Mouse (Mus musculus): ENCODE results near the gene Tmem63c. TPM values are rescaled to one million over a fixed set of nuclear protein-coding genes. Genes with fewer than 3 reads are reported as not detected.

The Tmem63c gene
- polyA plus RNA-seq, 1 experiment from 2014 or later = 0.12 TPM

DNA sequence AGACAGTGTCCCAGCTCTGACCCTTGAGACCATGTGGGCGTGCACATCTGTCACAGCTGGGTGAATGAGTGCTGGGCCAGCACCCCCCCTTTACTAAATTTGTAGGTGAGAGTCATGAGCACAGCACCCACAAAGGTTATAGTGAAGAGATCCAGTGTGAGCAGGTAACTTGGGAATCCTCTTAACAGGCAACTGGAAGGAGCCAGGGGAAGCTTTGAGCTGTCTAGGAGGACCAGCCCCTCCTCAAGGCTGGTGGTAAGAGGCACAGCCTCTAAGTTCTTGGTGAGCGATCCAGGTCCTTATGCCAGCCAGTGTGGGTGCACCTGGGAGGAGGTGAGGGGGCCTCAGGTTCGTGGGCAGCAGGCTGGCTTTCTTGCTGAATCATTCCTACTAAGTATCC, 17.5 kb upstream of the Tmem63c start:
- WGBS = 28% methylated on average over 3 of the region's 3 CpGs
- Histone ChIP-seq H3K36me3 (ENCODE audit: insufficient read depth, low read length) (no peaks in the 10 kb centered on the region), H3K4me1 (ENCODE audit: insufficient read depth, low read depth, low read length) (no peaks in the 10 kb centered on the region), H3K9me3 (ENCODE audit: low read length) (no peaks in the 10 kb centered on the region), H3K9ac (replicated peaks; ENCODE audit: low read depth) (no peak overlapping the region), H3K4me2 (replicated peaks; ENCODE audit: low read depth, low read length) (no peak overlapping the region), H3K27me3 (replicated peaks; ENCODE audit: insufficient read depth, low read length) (no peaks in the 10 kb centered on the region), H3K27ac (ENCODE audit: low read length) (no peak overlapping the region), H3K4me3 (ENCODE audit: low read depth, low read length) (no peak overlapping the region)
- TF ChIP-seq CTCF (IDR thresholded peaks at IDR 0.05) (no peak), EP300 (IDR thresholded peaks at IDR 0.05) (no peak)
- DNase-seq (ENCODE audit: low spot score) (no peak), ATAC-seq (no peak)

DNA sequence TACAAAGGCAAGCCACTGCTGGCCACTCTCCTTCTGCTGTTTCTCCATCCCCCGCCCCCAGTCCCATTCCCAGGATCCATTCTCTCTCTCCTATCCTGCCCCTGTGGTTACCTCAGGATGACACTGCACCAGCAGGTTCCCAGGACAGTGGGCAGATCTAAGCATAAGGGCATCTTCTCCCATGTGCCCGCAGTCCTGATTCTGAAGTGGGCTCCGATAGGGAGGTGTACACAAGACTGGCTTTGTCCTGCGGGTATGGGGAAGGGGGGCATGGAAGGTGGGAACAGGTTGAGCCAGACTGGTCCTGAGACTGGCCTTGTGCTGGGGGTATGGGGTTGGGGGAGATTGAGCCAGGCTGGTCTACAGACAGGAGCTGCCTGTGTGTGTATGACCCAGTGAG, 16.5 kb upstream of the Tmem63c start:
- TF ChIP-seq EP300 (IDR thresholded peaks at IDR 0.05) (no peak), CTCF (IDR thresholded peaks at IDR 0.05) (no peak)
- 64% methylated on average over 4 of the region's 4 CpGs for WGBS
- no peaks in the 10 kb centered on the region for H3K36me3 ChIP-seq (ENCODE audit: insufficient read depth, low read length)
- H3K4me1 ChIP-seq (ENCODE audit: insufficient read depth, low read depth, low read length) = no peaks in the 10 kb centered on the region
- ATAC-seq (no peak), DNase-seq (ENCODE audit: low spot score) (no peak)
- no peaks in the 10 kb centered on the region for H3K9me3 ChIP-seq (ENCODE audit: low read length)
- H3K9ac ChIP-seq (replicated peaks; ENCODE audit: low read depth) = no peak overlapping the region
- H3K4me2 ChIP-seq (replicated peaks; ENCODE audit: low read depth, low read length) = no peak overlapping the region
- H3K27me3 ChIP-seq (replicated peaks; ENCODE audit: insufficient read depth, low read length) = no peaks in the 10 kb centered on the region
- no peak overlapping the region for H3K27ac ChIP-seq (ENCODE audit: low read length)
- H3K4me3 ChIP-seq (ENCODE audit: low read depth, low read length) = no peak overlapping the region

DNA sequence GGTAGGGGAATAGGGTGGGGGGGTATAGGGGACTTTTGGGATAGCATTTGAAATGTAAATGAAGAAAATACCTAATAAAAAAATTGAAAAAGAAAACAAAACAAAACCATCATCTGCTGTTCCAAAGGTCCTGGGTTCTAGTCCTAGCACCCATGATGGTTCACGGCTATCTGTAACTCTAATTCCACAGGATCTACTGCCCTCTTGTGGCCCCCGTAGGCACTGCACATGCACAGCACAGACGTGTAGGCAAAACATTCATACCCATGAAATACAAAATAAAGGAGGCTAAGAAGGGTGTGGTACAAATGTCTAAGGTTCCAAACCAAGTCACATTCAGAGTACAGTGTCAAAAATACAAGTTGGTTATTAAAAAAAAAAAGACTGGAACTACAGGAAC, 4.1 kb upstream of the Tmem63c start:
- Histone ChIP-seq H3K27me3 (replicated peaks; ENCODE audit: insufficient read depth, low read length) (no peaks in the 10 kb centered on the region), H3K9me3 (ENCODE audit: low read length) (no peaks in the 10 kb centered on the region), H3K9ac (replicated peaks; ENCODE audit: low read depth) (no peak overlapping the region), H3K4me1 (ENCODE audit: insufficient read depth, low read depth, low read length) (no peaks in the 10 kb centered on the region), H3K27ac (ENCODE audit: low read length) (no peak overlapping the region), H3K4me3 (ENCODE audit: low read depth, low read length) (no peak overlapping the region), H3K36me3 (ENCODE audit: insufficient read depth, low read length) (no peaks in the 10 kb centered on the region), H3K4me2 (replicated peaks; ENCODE audit: low read depth, low read length) (no peak overlapping the region)
- DNase-seq (ENCODE audit: low spot score) (no peak), ATAC-seq (no peak)
- TF ChIP-seq EP300 (IDR thresholded peaks at IDR 0.05) = no peak
- peak; percentile 53 for TF ChIP-seq CTCF (IDR thresholded peaks at IDR 0.05)
- WGBS = 46% methylated on average over 3 of the region's 3 CpGs

GRCm38 (mm10) chr12:87018756-87019155, 2.4 kb upstream of the Tmem63c start:
- Histone ChIP-seq H3K27ac (ENCODE audit: low read length) (no peak overlapping the region), H3K4me2 (replicated peaks; ENCODE audit: low read depth, low read length) (no peak overlapping the region), H3K9ac (replicated peaks; ENCODE audit: low read depth) (no peak overlapping the region), H3K27me3 (replicated peaks; ENCODE audit: insufficient read depth, low read length) (no peaks in the 10 kb centered on the region), H3K36me3 (ENCODE audit: insufficient read depth, low read length) (no peaks in the 10 kb centered on the region), H3K9me3 (ENCODE audit: low read length) (no peaks in the 10 kb centered on the region), H3K4me1 (ENCODE audit: insufficient read depth, low read depth, low read length) (no peaks in the 10 kb centered on the region), H3K4me3 (ENCODE audit: low read depth, low read length) (no peak overlapping the region)
- ATAC-seq (no peak), DNase-seq (ENCODE audit: low spot score) (no peak)
- TF ChIP-seq CTCF (IDR thresholded peaks at IDR 0.05) = no peak
- TF ChIP-seq EP300 (IDR thresholded peaks at IDR 0.05) = no peak
- WGBS = 78% methylated on average over 2 of the region's 2 CpGs

DNA sequence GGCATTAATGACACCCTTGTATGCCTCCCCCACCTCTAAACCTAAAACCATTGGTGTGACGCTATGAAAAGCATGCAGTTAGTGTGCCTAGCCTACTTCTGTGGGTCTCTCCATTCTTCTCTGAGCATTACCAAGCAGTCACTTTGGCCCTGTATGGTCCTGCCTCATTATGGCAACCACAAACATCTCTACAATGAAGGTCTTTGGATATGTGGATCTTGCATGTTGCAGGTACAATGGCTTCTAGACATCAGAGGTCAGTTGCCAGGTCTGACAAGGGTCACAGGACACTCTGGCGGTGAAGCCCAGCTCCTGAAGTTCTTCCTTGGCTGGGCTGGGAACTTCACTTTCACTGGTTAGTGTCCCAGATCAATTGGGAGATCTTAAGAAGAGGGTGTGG, 866 bp downstream of the Tmem63c start:
- no peak overlapping the region for H3K27ac ChIP-seq (ENCODE audit: low read length)
- no peak for TF ChIP-seq EP300 (IDR thresholded peaks at IDR 0.05)
- TF ChIP-seq CTCF (IDR thresholded peaks at IDR 0.05) = no peak
- H3K9me3 ChIP-seq (ENCODE audit: low read length) = no peaks in the 10 kb centered on the region
- no peaks in the 10 kb centered on the region for H3K36me3 ChIP-seq (ENCODE audit: insufficient read depth, low read length)
- peaks cover 3% of the 10 kb centered on the region; the same call in 1 of the 2 replicates for H3K27me3 ChIP-seq (replicated peaks; ENCODE audit: insufficient read depth, low read length)
- 80% methylated on average over 2 of the region's 2 CpGs for WGBS
- no peak for ATAC-seq
- H3K9ac ChIP-seq (replicated peaks; ENCODE audit: low read depth) = no peak overlapping the region
- no peak for DNase-seq (ENCODE audit: low spot score)
- no peak overlapping the region for H3K4me2 ChIP-seq (replicated peaks; ENCODE audit: low read depth, low read length)
- H3K4me1 ChIP-seq (ENCODE audit: insufficient read depth, low read depth, low read length) = no peaks in the 10 kb centered on the region
- no peak overlapping the region for H3K4me3 ChIP-seq (ENCODE audit: low read depth, low read length)

DNA sequence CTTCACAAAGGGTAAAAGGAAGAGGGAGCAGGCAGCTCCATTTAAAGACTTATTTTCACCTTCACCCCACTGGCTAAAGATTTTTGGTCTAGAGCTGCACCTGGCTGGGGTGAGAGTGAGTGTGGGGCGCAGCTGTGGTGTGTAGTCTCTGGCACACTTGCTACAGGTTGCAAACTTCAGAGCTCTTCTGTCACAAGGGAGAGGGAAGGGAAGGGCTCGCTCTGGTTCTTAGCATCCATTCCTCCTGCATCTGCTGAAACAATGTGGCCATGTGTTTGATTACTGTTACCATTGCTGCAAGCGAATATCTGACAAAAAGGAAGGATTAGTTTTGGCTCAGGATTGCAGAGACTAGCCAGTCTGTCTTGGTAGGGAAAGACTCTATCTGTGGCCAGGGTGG, 2.3 kb downstream of the Tmem63c start:
- Histone ChIP-seq H3K9me3 (ENCODE audit: low read length) (no peaks in the 10 kb centered on the region), H3K4me2 (replicated peaks; ENCODE audit: low read depth, low read length) (no peak overlapping the region), H3K36me3 (ENCODE audit: insufficient read depth, low read length) (no peaks in the 10 kb centered on the region), H3K4me3 (ENCODE audit: low read depth, low read length) (no peak overlapping the region), H3K27me3 (replicated peaks; ENCODE audit: insufficient read depth, low read length) (peaks cover 3% of the 10 kb centered on the region; the same call in 1 of the 2 replicates), H3K4me1 (ENCODE audit: insufficient read depth, low read depth, low read length) (no peaks in the 10 kb centered on the region), H3K9ac (replicated peaks; ENCODE audit: low read depth) (no peak overlapping the region), H3K27ac (ENCODE audit: low read length) (no peak overlapping the region)
- ATAC-seq (no peak), DNase-seq (ENCODE audit: low spot score) (no peak)
- WGBS = 67% methylated on average over 3 of the region's 3 CpGs
- no peak for TF ChIP-seq EP300 (IDR thresholded peaks at IDR 0.05)
- TF ChIP-seq CTCF (IDR thresholded peaks at IDR 0.05) = no peak
